Mouse (Mus musculus) urinary bladder, adult 2 months (tissue): Measurements from ENCODE around the gene Grin2d. TPM values are rescaled to one million over a fixed set of nuclear protein-coding genes. Genes with fewer than 3 reads are reported as not detected.

Source experiments
- DNase-seq: peaks from one replicate; pipeline ENCODE4 v3.0.0; 2022; ENCODE audit warnings: low spot score
- polyA plus RNA-seq: library from polyadenylated mRNA; depleted of rRNA; stranded (reverse); fragments of >200 nt; gene quantifications from 2 replicates; pipeline ENCODE4 v1.2.3, GENCODE M21; 2012

Grin2d gene
- polyA plus RNA-seq, 1 experiment, result 1.6 TPM

DNA sequence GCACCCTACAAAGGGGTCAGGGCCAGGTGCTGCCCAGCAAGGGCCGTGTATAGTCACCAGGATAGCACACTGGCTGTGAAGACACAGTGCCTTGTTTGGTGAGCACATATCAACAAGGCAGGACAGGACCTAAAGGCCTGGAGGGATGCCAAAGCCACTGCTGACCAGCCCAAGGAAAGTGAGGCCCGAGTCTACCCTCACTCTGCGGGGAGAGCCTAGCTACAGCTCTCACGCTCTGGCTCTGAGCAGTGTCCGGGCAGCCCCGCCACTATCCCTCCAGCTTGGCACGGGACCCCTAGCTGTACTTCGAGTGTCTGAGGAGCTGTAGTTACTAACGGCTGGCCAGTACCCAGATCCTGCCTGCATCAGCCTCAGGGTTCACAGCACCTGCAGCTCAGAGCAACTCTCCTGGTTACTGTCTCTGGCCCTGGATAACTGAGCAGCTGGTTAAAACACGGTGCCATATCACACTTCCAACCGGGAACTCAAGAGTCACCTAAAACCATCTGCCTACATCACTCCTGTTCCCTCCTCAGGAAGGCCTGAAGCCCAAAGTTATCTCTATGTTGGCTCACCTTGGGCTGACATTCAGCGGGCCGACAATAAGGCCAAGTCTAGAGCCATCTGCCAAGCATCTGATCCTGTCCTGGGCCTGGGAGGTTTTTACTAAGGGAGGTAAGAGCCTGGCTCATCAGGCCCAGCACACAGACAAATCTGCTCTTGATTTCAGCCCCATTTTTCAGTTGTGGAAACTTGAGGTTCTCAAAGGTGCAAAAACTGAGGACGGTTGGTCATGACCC lies 68.7 kb downstream of the Grin2d start:
- DNase-seq, result no peak

GRCm38 (mm10) chr7:45808471-45808870 lies 69.7 kb downstream of the Grin2d start:
- DNase-seq, result no peak

GRCm38 (mm10) chr7:45805941-45806340 lies 72.2 kb downstream of the Grin2d start:
- DNase-seq, result no peak

DNA sequence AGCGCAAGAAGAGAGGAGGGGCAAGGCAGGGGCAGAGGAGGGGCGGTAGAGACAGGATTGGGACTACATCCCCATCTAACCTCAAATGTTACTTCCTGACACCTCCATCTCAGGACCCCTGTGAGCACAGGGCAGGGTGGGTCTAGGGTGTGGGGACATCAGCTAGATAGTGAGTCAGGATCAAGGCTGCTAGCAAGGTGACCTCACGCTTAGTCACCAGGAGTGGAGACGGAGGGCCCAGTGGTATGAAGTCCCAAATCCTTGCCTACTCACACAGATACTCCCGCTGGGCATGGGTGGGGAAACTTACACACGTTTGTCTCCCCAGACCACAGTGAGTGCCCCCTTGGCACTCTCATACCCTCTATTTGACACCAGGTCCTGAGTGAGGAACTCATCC lies 75.6 kb downstream of the Grin2d start:
- DNase-seq, result no peak

DNA sequence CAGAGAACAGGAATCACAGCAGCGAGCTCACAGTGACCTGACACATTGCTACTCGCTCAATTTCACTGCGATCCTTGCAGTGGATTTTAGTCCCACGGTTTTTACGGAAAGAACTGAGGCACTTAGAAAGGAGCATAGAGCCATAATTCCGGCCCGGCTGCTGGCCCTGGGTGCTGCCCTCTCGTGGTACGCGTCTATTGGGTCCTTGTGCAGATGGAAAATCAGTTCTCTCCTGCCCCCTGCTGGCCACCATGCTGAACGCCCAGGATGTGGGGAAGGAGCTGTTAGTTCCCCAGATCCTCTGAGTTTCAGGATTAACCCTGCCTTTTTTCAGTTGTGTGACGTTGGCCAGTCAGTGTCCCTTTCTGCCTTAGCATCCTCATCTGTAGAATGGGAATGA lies 76.8 kb downstream of the Grin2d start:
- peak; percentile 79 for DNase-seq

- no peak for DNase-seq
These were observed 77.5 kb downstream of the Grin2d start for GRCm38 (mm10) chr7:45800546-45801204.

DNA sequence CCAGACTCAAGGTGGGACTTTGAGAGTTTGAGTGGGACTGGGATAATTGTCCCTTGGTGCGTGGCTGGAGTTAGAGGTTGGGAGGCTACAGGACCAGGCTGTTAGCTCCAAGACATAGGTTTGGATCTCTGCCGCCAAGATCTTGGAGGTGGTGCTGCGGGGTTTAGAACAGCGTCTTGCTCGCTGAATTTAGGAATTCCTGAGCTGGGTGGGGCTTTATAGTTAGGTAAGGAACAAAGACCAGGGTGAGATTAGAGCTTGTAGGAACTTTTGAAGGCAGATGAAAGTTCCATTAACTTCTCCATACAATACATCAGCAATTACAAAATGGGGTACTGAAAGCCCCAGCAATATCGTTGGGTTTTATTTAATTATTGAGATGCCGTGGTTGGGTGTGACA lies 78.2 kb downstream of the Grin2d start:
- no peak for DNase-seq

GRCm38 (mm10) chr7:45798931-45799330 lies 79.2 kb downstream of the Grin2d start:
- DNase-seq, result no peak

DNA sequence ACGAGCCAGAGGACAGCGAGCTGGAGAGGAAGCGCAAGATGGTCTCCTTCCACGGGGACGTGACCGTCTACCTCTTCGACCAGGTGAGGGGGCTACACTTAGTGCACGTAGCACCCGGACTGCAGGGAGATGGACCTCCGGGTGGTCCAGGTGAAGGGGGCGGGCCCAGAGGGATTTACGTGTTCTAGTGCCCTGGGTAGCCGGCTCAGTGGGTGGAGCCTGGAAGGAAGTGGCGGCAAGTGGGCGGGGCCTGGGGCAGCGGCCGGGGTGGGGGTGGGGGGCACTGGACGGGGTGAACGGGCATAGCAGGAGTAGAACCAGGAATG lies 79.7 kb downstream of the Grin2d start:
- no peak for DNase-seq

DNA sequence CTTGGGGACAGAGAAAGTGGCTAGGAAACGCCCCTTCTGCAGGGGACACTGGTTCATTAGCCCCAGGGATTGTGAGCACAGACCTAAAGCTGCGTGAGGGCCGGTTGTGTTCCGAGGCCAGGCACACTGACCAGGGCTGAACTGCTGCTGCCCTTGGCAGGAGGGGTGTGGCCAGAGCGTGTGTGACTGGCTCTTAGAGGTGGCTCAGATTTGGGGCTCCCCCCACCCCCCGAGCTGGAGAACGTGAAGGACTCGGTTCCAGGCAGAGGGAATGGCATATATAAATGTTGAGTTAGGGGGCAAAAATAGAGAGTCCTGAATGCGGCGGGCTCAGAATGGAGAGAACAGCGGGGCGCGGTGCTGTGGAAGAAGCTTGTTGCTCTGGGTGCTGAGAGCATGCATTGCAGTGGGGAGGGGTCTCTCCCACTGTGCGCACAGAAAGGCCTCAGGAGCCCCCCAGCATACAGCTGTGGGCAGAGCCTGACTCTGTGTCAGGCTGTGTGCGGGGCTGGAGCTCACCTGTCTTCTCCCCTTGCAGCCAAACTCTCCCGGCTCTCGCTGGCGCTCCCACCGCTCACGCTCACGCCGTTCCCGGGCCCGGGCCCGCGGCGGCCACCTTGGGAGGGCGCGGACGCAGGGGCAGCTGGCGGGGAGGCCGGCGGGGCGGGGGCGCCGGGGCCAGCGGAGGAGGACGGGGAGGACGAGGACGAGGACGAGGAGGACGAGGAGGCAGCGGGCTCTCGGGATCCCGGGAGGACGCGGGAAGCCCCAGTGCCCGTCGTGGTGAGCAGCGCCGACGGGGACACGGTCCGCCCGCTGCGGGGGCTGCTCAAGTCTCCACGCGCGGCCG lies 80.3 kb downstream of the Grin2d start:
- DNase-seq, result no peak

- DNase-seq, result no peak
These were observed 81.2 kb downstream of the Grin2d start for GRCm38 (mm10) chr7:45796950-45797349.

DNA sequence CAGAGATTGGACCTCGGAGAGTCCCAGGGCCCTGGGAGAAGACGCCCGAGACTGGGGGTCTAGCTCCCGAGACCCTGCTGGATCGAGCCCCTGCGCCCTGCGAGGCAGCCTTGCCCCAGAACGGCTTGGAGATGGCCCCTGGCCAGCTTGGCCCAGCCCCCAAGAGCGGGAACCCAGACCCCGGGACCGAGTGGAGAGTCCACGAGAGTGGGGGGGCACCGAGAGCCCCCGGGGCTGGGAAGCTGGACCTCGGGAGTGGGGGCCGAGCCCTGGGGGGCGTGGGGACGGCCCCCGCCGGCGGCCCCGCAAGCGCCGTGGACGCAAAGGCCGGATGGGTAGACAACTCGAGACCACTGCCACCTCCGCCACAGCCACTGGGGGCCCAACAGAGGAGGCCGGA lies 83.2 kb downstream of the Grin2d start:
- DNase-seq, result no peak

GRCm38 (mm10) chr7:45793969-45794585 lies 84.1 kb downstream of the Grin2d start:
- DNase-seq, result no peak

- DNase-seq, result no peak
These were observed 84.9 kb downstream of the Grin2d start for GRCm38 (mm10) chr7:45793240-45793639.

GRCm38 (mm10) chr7:45791756-45792490 lies 86.3 kb downstream of the Grin2d start:
- no peak for DNase-seq

DNA sequence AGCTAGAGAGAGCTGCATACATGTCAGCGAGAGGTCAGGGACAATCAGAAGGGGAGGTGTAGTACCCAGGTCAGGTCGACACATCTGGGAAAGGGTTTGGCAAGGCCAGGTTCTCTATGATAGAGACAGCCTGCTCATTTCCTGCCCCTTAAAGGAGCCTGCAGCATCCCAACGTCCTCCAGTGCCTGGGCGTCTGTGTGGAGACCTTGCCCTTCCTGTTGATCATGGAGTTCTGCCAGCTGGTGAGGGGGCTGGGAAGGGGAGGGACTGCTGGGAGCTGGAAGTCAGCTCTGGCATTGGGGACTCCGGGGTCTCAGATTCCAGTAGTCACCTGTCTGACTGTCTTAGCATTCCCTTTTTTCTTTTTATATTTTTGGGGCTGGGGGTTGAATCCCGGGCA lies 87.5 kb downstream of the Grin2d start:
- DNase-seq, result no peak

DNA sequence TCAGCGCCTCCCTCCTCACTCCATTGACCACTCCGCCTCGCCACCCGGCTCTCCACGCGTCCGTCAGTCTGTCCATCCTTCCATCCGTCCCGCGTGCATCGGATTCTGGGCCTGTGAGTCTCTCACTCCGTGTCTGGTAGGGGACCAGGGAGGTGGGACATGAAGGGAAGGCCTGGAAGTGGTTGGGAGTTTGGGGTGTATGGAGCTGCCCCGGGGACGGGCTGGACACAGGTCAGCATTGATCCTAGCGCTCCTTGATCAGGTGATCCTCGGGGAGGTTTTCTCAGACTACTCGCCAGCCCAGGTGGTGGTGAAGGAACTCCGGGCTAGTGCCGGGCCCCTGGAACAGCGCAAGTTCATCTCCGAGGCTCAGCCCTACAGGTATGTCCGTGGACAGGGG lies 90.5 kb downstream of the Grin2d start:
- DNase-seq, result no peak

- no peak for DNase-seq
These were observed 91.3 kb downstream of the Grin2d start for GRCm38 (mm10) chr7:45786661-45787413.

DNA sequence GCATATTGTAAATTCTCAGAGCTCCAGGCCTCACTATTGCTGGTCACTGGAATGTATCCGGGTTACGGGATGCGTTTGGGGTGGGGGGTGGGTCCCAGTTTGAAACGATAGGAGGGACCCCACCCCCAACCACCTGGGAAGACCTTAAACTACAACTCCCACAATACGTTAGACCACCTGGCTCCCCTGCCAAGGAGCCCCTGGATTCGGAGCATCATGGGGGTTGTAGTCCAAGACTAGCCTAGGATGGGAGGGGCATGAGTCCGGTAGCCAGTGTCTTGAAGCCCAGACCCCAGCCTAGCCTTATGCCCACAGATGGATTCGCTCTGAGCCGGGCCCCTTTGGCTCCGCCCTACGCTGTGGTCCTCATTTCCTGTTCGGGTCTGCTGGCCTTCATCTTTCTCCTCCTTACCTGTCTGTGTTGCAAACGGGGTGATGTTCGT lies 92.0 kb downstream of the Grin2d start:
- no peak for DNase-seq

DNA sequence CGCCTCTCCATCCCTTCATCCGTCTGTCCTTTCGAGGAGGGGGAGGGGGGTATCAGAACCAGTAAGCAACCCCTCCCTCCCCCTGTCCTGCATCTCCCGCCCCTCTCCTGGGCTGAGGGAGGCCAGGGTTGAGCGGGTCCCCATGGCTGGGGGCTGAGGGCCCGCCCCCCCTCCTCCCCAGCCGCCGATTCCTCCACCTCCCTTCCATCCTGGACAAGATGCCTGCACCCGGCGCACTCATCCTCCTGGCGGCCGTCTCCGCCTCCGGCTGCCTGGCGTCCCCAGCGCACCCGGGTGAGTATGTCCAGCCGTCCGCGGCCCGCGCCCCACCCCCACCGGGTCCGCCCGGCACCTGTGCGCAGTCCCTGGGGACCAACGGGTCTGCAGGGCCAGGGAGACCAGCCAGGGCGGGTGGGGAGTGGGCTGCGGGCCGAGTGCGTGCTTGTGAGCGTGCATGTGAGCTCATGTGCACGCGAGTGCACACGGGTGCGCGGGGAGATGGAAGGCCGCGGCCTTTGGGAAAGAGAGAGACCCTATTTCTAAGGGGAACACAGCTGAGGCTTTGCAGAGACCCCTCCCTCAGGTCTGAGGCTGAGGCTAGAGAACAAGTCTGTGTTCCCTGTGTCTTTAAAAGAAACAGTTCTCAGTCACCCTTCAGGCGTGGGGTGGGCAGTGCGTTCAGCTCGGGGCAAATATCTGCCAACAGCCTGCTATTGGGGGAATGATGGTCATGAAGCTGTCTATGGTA lies 92.6 kb downstream of the Grin2d start:
- no peak for DNase-seq
